Mouse (Mus musculus) embryonic facial prominence, embryonic 11.5 days (tissue): ENCODE measurements at regions not wholly inside any gene's neighbourhood (a gene's known extent, or its start where the extent isn't known, plus 50 kb on each side); places are given as distances from the start of the nearest gene placed in this dataset.

Experiments
- ATAC-seq: fragments of 200-750 bp; cut with Nextera tagmentation; replicated peaks from 2 replicates; pipeline ENCODE4 v1.8.0; 2017; ENCODE audit warnings: low read depth; ENCODE audit not compliant: insufficient number of reproducible peaks, low FRiP score, low TSS enrichment
- DNase-seq: peaks from one replicate; pipeline ENCODE4 v3.0.0-alpha.2; 2015; ENCODE audit warnings: low spot score
- H3K27ac ChIP-seq: fragments of 300-500 bp; sonication (generic); replicated peaks from 2 replicates; pipeline ENCODE4 v1.5.1; 2014; ENCODE audit warnings: mild to moderate bottlenecking, low read depth, low read length, control low read depth
- H3K27me3 ChIP-seq: fragments of 300-500 bp; sonication (generic); 2 replicates; pipeline ENCODE4 v1.6.1; 2014; ENCODE audit warnings: mild to moderate bottlenecking, low read length, moderate library complexity, mixed read lengths; ENCODE audit not compliant: control insufficient read depth, insufficient read depth
- H3K36me3 ChIP-seq: fragments of 300-500 bp; sonication (generic); replicated peaks from 2 replicates; pipeline ENCODE4 v1.6.1; 2014; ENCODE audit warnings: low read depth, mild to moderate bottlenecking, low read length, moderate library complexity, mixed read lengths; ENCODE audit not compliant: control insufficient read depth, insufficient read depth
- H3K4me1 ChIP-seq: fragments of 300-500 bp; sonication (generic); 2 replicates; pipeline ENCODE4 v1.6.1; 2014; ENCODE audit warnings: low read length, mixed read lengths; ENCODE audit not compliant: control insufficient read depth, insufficient read depth
- H3K4me2 ChIP-seq: fragments of 300-500 bp; sonication (generic); 2 replicates; pipeline ENCODE4 v1.6.1; 2014; ENCODE audit warnings: low read depth, mild to moderate bottlenecking, control low read depth, low read length, moderate library complexity
- H3K4me3 ChIP-seq: fragments of 300-500 bp; sonication (generic); 2 replicates; pipeline ENCODE4 v1.5.1; 2014; ENCODE audit warnings: low read depth, low read length, control low read depth
- H3K9ac ChIP-seq: fragments of 300-500 bp; sonication (generic); replicated peaks from 2 replicates; pipeline ENCODE4 v1.6.1; 2014; ENCODE audit warnings: mild to moderate bottlenecking, control low read depth, low read length
- H3K9me3 ChIP-seq: fragments of 300-500 bp; sonication (generic); replicated peaks from 2 replicates; pipeline ENCODE4 v1.6.1; 2016; ENCODE audit warnings: mild to moderate bottlenecking, low read length, inconsistent platforms, mixed read lengths; ENCODE audit not compliant: control insufficient read depth
- WGBS: fragments of 180-500 bp; shearing (Covaris S2); extraction: QIAGEN DNeasy Blood & Tissue Kit; methylation state at CpG from one replicate; pipeline ENCODE4 v1.1.7; 2014; 5-methylcytosine and 5-hydroxymethylcytosine counted together

DNA sequence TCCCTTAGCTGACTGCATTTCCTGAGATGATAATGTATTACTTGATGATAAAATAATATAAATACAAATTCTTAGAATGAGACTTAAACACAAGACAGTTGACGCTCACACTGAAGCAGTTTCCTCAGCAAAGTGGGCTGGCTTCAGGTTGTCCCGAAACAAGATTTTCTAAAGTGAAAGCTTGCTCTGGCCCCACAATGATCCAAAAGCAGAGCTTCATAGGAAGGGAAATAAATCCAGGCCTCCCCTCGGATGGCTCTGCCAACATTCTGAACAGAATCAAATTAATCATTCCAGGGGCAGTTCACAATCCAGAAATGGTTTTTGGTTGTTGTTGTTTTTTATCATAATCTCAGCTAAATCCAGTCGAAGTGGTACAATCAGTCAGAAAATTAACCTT lies 96.0 kb upstream of the Efna5 start:
- H3K4me3 ChIP-seq: no peak overlapping the region
- no peak overlapping the region for H3K27ac ChIP-seq
- no peaks in the 10 kb centered on the region for H3K36me3 ChIP-seq
- H3K9ac ChIP-seq: no peak overlapping the region
- H3K4me2 ChIP-seq: no peak overlapping the region
- ATAC-seq: no peak
- H3K27me3 ChIP-seq: no peaks in the 10 kb centered on the region
- no peak for DNase-seq
- WGBS: 79% methylated on average over 4 of the region's 4 CpGs
- no peaks in the 10 kb centered on the region for H3K9me3 ChIP-seq
- no peaks in the 10 kb centered on the region for H3K4me1 ChIP-seq

DNA sequence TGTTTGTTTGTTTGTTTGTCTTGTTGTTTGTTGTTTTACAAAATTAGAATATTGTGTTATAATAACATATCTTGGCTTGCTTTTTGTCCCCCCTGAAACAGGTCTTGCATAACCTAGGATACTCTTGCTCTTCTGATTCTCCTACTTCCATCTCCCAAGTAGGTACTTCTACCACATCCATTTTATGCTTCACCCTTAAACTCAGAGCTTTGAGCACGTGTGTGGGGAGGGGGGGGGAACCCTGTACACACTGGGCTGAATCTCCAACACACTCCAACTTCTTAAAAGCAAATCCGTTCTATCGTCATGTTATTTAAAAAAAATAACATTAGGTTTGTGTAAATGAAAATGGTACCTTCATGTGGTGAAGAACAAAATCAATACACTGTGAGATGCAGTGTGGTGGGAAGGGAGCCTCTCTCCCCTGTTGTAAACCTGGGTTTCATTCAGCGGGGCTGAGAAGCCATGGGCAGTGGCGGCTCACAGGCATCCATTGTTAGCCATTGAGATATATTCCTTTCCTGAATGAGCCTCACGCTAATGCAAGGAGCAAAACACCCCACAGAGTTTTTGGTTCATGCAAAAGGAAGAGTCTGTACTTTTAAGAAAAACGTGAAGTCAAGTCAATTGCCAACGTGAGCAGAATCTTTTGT lies 93.6 kb upstream of the Efna5 start:
- Histone ChIP-seq H3K27ac (no peak overlapping the region), H3K4me2 (no peak overlapping the region), H3K36me3 (no peaks in the 10 kb centered on the region), H3K9ac (no peak overlapping the region), H3K4me3 (no peak overlapping the region), H3K27me3 (no peaks in the 10 kb centered on the region), H3K9me3 (no peaks in the 10 kb centered on the region), H3K4me1 (no peaks in the 10 kb centered on the region)
- 65% methylated on average over 8 of the region's 8 CpGs for WGBS
- no peak for ATAC-seq
- DNase-seq: no peak

DNA sequence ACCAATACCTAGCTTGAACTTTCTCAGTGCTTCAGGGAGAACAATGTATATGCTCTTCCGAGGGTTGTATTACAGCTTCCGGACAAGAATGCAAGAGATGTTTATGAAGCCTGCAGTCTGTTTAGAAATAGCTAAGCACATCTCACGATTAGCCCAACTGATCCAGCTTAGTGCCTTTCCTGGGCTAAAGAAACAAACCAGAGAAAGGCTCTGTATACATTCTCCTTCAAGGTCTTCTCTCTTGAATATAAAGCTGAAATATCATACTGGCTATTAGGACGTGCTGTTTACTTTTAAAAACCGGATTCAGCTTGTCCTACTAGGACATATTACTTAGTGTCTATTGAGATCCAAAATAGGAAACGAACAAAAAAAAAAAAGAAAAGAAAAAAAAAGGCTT lies 87.9 kb upstream of the Efna5 start:
- no peak overlapping the region for H3K4me3 ChIP-seq
- no peaks in the 10 kb centered on the region for H3K9me3 ChIP-seq
- 62% methylated on average over 6 of the region's 6 CpGs for WGBS
- H3K27me3 ChIP-seq: no peaks in the 10 kb centered on the region
- H3K36me3 ChIP-seq: no peaks in the 10 kb centered on the region
- no peak overlapping the region for H3K9ac ChIP-seq
- no peak overlapping the region for H3K27ac ChIP-seq
- H3K4me1 ChIP-seq: no peaks in the 10 kb centered on the region
- no peak for DNase-seq
- no peak for ATAC-seq
- H3K4me2 ChIP-seq: no peak overlapping the region

DNA sequence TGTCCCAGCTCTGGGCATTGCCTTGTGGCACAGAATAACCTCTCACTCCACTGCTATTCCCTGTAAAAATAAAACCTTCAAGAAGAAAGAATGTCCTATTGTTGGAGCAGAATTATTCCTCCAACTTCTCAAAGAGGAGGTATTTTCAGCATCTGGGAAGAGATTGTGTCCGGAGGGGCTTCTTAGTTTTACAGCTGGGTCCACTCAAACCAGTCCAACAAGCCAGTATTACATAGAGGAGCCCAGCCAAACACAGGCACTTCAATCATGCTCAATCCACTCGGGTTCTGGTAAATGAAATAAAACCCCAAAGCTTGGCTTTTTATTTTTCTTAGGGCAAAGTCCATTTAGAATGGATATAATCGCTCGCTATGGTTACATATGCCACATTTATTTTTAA lies 82.7 kb upstream of the Efna5 start:
- peaks cover 3% of the 10 kb centered on the region; the same call in 1 of the 2 replicates for H3K4me1 ChIP-seq
- H3K4me3 ChIP-seq: no peak overlapping the region
- no peak overlapping the region for H3K4me2 ChIP-seq
- H3K27me3 ChIP-seq: no peaks in the 10 kb centered on the region
- H3K9ac ChIP-seq: no peak overlapping the region
- peak; percentile 61 for DNase-seq
- 52% methylated on average over 4 of the region's 4 CpGs for WGBS
- H3K9me3 ChIP-seq: no peaks in the 10 kb centered on the region
- ATAC-seq: 0 out of 2 replicates have a peak, but pooled peaks have one; percentile 24
- H3K36me3 ChIP-seq: no peaks in the 10 kb centered on the region
- H3K27ac ChIP-seq: 0 out of 2 replicates have a peak overlapping the region, but pooled peaks have one; percentile 1

DNA sequence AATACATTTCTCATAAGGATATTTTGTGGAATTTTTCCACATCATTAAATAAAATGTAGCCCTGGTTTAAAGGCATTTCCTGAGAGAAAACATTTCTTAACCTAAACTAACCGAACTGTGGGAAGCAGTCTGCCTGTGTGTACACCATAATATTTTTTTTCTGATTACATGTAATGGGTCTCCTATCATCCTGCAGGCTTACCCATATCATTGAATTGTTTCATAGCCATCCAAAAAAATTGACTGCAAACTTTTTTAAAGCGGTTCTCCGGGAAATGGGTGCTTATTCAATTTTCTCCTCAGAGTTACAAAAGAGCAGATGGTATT lies 81.1 kb upstream of the Efna5 start:
- no peak for DNase-seq
- H3K4me2 ChIP-seq: no peak overlapping the region
- 61% methylated on average over 3 of the region's 3 CpGs for WGBS
- H3K9me3 ChIP-seq: no peaks in the 10 kb centered on the region
- ATAC-seq: no peak
- H3K27me3 ChIP-seq: no peaks in the 10 kb centered on the region
- no peaks in the 10 kb centered on the region for H3K36me3 ChIP-seq
- no peak overlapping the region for H3K4me3 ChIP-seq
- no peak overlapping the region for H3K9ac ChIP-seq
- H3K27ac ChIP-seq: 0 out of 2 replicates have a peak overlapping the region, but pooled peaks have one; percentile 3
- peaks cover 3% of the 10 kb centered on the region; the same call in 1 of the 2 replicates for H3K4me1 ChIP-seq

DNA sequence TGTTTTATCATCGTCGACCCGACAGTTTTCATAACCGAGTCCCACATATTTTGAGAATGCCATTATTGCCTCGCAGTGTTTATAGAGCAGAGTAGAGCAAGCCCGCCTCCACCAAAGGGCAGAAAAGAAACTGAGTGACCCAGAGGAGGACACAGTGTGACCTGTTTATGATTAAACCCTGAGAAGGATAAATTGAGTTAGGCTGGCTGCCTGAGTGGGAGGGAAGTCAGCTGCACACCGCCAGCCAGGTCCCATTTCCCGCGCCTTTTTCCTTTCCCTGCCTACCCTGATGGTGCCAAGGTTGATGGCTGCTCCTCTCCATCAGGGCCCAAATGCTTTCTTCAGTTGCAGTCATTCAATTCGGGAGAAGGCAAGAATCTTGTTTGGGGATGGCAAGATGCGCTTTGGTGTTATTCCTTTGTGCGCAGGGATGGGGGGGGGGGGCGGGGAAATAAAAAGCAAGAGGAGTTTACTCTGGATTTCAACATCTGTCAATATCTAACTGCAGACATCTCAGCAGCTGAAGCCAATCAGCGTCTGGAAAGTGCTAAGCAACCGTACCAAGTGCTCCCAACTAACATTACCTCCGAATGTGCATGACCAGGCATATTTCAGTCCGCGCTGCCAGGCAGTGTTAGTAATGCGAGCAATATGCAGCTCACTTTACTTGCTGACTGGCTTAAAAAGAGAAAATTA lies 80.6 kb upstream of the Efna5 start:
- no peak overlapping the region for H3K4me3 ChIP-seq
- WGBS: 54% methylated on average over 19 of the region's 19 CpGs
- 0 out of 2 replicates have a peak overlapping the region, but pooled peaks have one; percentile 35 for H3K27ac ChIP-seq
- H3K27me3 ChIP-seq: no peaks in the 10 kb centered on the region
- H3K9me3 ChIP-seq: no peaks in the 10 kb centered on the region
- no peaks in the 10 kb centered on the region for H3K36me3 ChIP-seq
- DNase-seq: peak; percentile 80
- no peak overlapping the region for H3K4me2 ChIP-seq
- H3K9ac ChIP-seq: no peak overlapping the region
- ATAC-seq: no peak
- H3K4me1 ChIP-seq: peaks cover 3% of the 10 kb centered on the region; the same call in 1 of the 2 replicates

DNA sequence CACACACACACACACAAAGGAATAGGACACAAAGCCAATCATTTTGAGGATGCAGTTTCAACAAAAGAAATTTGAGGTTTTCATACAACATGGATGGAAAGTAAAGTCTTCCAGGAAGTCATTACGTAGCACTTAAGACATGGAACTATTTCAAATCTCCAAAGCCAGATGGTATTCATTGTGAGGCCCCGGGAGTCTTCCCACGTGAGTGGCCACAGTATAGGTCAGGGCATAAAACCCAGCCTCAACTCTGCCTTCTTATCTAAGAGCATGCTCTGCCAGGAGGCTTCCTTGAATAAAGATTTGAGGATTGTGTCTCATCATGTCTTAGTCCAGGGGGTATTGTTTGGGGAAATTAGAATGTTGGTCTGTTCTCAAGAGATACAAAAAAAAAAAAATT lies 78.0 kb upstream of the Efna5 start:
- Histone ChIP-seq H3K27me3 (no peaks in the 10 kb centered on the region), H3K36me3 (no peaks in the 10 kb centered on the region), H3K9me3 (no peaks in the 10 kb centered on the region), H3K4me2 (no peak overlapping the region), H3K9ac (no peak overlapping the region), H3K27ac (no peak overlapping the region), H3K4me1 (peaks cover 3% of the 10 kb centered on the region; the same call in 1 of the 2 replicates), H3K4me3 (no peak overlapping the region)
- WGBS: 28% methylated on average over 3 of the region's 3 CpGs
- DNase-seq (peak; percentile 69), ATAC-seq (no peak)

DNA sequence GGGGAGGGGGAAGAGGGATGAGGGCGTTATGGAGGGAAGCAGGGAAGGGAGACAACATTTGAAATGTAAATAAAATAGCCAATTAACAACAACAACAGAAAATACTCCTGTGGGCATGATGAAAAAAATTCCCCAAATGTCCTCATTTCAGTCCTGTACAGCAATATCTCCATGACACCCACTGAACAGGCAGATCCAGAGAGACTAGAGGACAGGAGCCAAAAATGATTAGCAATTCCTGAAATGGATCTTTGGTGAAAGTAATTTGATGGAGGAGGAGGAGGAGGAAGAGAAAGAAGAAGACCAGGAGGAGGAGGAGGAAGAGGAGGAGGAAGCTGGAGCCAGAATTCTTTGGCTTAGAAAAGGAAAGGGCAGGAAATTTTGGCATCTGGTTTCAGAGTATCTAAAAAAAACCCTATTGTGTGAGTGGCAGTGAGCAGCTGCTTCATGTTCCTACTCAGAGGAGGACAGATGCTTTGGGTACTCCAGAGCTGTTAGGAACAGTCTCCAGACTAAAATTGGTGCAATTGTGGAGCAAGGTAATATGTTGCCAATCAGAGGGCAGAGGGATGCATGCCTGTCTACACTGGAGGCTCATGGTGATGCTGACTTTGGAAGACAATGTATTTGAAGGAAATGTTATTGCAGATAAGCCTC lies 66.5 kb upstream of the Efna5 start:
- WGBS: 67% methylated on average over 1 of the region's 1 CpGs
- no peaks in the 10 kb centered on the region for H3K9me3 ChIP-seq
- ATAC-seq (no peak), DNase-seq (no peak)
- H3K27ac ChIP-seq: no peak overlapping the region
- H3K9ac ChIP-seq: no peak overlapping the region
- no peak overlapping the region for H3K4me3 ChIP-seq
- H3K4me2 ChIP-seq: no peak overlapping the region
- H3K36me3 ChIP-seq: no peaks in the 10 kb centered on the region
- H3K27me3 ChIP-seq: no peaks in the 10 kb centered on the region
- H3K4me1 ChIP-seq: no peaks in the 10 kb centered on the region
